Mouse (Mus musculus): ENCODE measurements around the gene Adh7.

Adh7 gene

DNA sequence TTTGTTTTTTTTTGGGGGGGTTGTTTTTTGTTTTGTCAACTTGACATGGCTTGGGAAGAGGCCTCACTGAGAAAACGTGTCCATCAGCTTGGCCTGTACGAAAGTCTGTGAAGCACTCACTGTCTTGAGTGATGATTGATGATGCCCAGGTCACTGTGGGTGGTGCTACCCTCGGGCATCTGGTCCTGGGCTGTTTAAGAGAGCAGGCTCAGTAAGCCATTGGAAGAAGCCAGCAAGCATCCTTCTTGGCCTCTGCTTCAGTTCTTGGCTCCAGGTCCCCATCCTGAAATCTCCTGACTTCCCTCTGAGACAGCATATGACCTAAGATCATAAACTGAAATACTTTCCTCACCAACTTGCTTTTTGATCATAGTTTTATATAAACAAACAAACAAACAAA, 37.8 kb downstream of the Adh7 start:
- no peak for DNase-seq

DNA sequence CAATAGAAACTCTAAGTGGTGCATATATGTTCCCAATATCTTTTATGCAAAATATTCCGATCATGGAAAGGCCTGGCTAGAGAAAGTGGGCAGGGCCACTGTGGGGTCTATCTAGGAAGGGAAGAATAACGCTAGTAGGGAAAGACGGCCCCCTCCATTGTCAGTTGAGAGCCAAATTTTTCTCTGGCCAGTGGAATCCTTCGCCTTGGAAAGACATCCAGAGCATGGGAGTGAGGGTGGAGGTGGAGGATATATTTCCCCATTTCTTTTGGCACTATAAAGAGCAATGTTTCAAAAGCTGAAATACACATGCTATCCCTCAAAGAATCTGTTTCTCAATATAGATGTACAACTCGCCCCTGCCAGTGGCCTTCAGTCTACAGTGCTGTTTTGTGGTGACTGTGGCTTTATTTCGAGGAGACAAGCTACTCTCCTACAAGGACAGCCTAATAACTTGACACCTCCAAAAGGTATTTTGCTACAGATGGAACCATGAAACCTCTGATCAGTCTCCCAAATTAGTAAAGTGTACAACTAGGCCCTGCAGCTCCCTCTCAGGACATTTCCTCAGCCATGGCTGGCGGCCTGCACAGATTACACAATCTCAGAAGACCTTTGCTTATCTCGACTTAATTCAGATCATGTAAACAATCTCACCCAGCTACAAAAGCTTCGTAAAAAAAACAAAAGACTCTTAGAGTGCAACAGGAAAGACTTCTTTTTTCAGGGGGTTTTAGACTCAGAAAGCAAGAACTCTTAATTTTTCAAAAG, 38.4 kb downstream of the Adh7 start:
- no peak for DNase-seq

DNA sequence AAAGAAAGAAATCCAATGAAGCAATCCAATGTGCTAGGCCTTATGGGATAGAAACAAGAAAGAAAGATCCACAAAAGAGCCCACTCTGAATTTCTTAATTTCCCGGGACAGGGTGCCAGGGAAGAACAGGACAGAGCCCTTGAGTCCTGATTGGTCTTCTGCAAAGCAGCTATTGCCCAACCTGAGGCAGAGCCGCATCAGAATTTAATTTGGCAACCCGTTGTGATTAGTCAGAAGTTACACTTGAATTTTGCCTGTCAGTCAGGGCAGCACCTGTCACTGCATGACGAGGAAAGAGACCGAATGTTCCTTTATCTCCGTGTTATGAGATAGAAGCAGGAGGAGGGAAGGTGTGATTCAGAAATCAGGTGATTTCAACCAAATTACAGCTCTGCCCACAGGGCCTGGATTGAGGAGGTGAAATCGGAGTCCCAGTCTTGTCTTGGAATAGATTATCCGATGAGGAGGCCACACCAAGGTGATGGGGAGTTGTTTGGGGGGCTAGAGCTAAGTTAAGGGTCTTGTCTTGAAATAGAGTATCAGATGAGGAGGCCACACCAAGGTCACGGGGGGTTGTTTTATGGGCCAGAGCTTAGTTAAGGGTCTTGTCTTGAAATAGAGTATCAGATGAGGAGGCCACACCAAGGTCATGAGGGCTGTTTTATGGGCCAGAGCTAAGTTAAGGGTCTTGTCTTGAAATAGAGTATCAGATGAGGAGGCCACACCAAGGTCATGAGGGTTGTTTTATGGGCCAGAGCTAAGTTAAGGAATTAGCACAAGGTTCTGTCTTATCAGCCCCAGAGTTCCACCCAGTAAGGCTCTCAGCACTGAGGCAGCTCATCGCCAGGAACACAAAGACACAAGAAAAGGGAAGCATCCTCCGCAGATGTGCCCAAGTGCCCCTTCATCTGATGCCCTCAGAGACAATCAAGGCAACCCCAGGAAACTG, 43.4 kb downstream of the Adh7 start, which contains the start of gene Adh1:
Gene Adh1, plus strand, starts transcription at position 271 of the 949 bp plus-strand sequence.
- no peak for DNase-seq

DNA sequence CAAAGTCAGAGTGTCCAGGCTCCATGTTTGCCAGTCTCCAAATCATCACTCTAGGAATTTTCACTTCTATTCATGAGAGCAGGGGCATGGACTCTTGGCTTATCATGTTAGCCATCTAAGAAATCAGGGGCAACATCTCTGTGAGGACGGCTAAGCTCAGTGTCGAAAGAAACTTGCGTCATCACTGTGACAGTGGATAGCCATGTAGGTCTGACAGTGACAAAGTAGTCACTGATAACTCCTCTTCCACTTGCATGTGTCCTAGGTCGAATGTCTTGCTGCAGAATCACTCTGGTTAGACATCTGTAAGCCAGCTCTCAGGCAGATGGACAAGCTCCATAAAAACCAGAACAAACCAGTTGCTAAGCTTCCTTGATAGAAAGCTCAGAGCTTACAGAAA, 45.0 kb downstream of the Adh7 start:
- DNase-seq: no peak

DNA sequence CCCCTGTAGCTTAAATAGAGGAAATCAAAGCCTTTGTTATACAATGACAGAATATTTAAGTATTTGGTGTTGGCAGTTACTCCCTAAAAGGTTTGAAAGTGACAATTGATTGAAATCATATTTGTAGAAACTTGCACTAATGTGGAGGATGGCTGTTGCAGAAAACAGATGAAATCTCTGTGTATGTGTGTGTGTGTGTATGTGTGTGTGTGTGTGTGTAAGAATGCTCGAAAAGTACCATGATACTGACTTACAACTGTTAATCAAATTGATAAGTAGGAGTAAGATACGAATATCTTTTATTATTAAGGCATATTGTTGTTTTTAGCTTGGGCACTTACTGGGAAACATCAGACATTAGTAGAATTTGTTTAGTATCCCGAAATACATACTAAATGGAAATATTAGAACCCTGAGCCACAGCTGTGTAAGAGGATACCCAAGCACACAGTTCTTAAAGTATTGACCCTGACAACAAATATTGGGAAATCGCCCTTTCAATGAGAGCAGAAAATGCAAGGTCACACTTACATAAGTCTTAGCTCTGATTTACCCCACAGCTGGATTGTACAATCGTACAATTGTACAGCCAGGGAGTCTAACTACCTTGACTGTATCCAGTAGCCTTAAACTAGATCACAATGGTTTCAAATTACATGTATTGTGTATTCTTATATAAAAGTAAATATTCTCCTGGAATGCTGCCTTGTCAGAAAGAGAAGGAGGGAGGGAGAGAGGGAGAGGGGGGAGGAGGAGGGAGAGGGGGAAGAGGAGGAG, 45.8 kb downstream of the Adh7 start:
- DNase-seq: no peak

DNA sequence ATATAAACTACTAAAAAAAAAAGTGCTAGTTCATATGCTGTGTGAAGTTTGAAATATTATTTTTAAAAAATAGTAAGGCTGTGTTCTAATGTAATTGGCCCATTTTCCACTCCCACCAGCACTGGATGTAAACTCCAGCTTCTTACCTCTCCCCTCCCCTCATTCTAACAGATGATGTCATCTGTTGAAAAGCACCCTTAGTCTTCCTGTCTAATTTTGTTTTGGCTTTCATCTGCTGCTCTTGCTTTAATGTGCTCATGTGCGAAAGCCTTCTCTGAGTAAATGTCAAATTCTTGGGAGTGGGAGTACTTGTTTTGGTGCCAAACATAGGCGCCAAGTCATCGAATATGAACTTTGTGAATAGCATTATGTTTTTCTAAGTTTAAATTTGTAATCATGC, 47.1 kb downstream of the Adh7 start:
- no peak for DNase-seq

DNA sequence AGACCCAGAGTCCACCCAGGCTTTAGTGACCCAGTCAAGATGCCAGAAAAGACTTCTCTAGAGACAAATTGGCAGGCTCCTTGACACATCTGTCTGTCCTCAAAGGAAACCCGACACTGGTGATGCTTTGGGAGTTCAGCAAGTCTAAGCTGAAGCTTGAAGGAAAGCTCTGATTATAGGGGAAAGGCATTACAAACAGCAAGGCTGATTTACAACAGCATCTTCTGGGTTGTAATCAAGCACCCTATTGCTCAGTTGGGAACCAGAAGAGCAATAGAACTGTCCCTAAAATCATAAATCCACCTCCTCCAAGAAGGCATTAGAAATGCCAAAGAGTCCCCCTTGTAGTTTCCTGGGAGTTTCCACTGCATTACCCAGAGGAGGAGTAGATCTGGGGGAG, 52.9 kb downstream of the Adh7 start:
- no peak for DNase-seq

DNA sequence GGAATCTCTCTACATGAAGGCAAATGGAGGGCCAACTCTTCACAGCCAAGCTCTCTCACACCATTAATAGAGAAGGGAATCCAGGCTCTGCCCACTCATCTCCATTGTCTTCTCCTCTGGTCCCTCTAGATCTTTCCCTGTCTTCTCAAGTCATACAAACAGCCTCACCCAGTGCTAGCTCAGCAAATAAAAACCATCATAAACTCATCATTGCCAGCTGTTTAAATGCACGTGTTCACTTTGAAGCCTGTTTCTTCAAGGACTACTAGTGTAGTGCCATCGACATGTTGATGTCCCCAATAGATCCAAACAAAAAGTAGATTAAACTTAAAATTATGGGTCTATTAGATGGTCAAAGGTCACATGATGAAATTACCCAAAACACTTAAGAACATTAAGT, 53.7 kb downstream of the Adh7 start:
- no peak for DNase-seq

DNA sequence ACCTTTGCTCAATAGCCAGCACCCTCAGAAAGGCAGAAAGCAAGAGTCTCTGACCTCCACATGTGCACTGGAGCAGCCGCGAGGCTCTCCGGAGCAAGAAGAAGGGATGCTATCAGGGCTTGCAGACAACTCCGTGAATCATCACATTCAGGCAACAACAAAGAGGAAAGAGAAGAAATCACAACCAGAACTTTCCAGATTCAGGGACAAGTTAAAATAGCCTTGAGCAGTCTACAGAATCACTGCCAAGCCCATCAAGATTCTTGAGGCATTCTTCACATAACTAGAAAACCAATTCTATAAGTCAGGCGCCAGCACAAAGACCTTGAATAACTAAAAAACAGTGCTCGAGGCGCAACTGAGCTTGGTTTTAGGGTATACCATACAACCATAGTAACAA, 55.5 kb downstream of the Adh7 start:
- DNase-seq: no peak

DNA sequence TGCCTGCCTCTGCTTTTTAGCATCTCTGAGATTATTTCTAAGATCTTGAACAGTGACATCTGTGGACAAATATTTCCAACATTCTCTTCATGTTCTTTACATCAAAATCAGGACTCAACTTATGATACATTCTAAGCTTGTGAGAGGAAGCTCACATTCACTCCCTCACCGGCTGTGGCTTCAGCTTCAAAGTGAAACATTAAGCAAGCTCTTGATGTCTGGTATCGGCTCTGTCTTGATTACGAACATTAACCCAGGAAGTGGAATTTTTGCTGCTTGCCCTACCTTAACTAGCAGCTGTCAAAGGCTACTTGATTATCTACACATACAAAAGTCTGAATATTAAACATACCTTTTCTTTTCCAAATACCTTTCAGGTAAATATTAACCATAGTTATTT, 57.5 kb downstream of the Adh7 start:
- no peak for DNase-seq

DNA sequence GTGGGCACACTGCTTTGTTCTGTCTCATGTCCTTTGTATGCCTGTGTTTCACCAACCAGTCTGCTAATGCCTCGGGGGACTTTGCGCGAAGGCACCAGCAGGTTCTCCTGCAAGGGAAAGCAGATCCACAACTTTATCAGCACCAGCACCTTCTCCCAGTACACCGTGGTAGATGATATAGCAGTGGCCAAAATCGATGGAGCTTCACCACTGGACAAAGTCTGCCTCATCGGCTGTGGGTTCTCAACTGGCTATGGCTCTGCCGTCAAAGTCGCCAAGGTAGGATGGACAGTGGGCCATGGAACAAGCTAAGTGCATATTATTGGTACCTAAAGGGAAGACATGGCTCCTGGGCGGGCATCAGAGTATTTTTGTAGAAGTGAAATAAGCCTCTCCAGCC, 65.0 kb downstream of the Adh7 start:
- no peak for DNase-seq

Data from cerebellum, adult 8-10 months (tissue).